In genomic region chr2:33159593-33159992, GRCm38 (mm10) we compare ENCODE assay signal across 12 mouse cellular contexts. TPM values are rescaled to one million over a fixed set of nuclear protein-coding genes. Genes with fewer than 3 reads are reported as not detected.
A peak's percentile ranks its signal among the peaks of the same experiment; 100 is the strongest.
DNase-seq lines count a peak whose midpoint lies in the region; ATAC-seq and TF ChIP-seq lines count a peak whose summit lies in the region.
"Had no signal": no experiment of that assay in that cellular context is flagged by ENCODE, and none has a peak within 500 bp of the region (broad histone marks: within the 10 kb centered on the region; RNA-seq: fewer than 3 reads in every experiment).

No protein-coding gene starts in this region.

- peaks cover 17% of the 10 kb centered on the region for H3K4me1 ChIP-seq in hindbrain, embryonic 10.5 days (replicated peaks)
- H3K4me1 ChIP-seq in hindbrain, embryonic 16.5 days (ENCODE audit: control insufficient read depth, insufficient read depth, low read depth, low read length) = no peaks in the 10 kb centered on the region; the same call in 1 of the 2 replicates
- no peaks in the 10 kb centered on the region for H3K4me1 ChIP-seq in ES-Bruce4 (ENCODE audit: control insufficient read depth, insufficient read depth, low read length)
- H3K4me1 ChIP-seq in limb, embryonic 10.5 days = peaks cover 50% of the 10 kb centered on the region
- H3K4me1 ChIP-seq: hindbrain, embryonic 15.5 days had no signal

- DNase-seq in hindbrain, embryonic 10.5 days (ENCODE audit: low spot score) = no peak
- DNase-seq in R1 (ENCODE audit: low read depth, low spot score) = peak; percentile 60
- no peak for DNase-seq in limb, embryonic 10.5 days (ENCODE audit: low spot score)
- DNase-seq in T-cell, adult 2 months (ENCODE audit: low spot score) = no peak
- DNase-seq in cerebellum, adult 11 months = no peak
- DNase-seq: layer of hippocampus, postnatal 36 days; right cerebral cortex, postnatal 25 days had no signal

- TF ChIP-seq CTCF in ES-Bruce4 (IDR thresholded peaks at IDR 0.05; ENCODE audit: low read depth, low read length) = no peak

- no peak overlapping the region for H3K4me3 ChIP-seq in hindbrain, embryonic 10.5 days
- H3K4me3 ChIP-seq in hindbrain, embryonic 16.5 days (ENCODE audit: low read length) = no peak overlapping the region
- H3K4me3 ChIP-seq in ES-Bruce4 (ENCODE audit: low read depth, low read length) = no peak overlapping the region
- H3K4me3 ChIP-seq in limb, embryonic 10.5 days = no peak overlapping the region
- H3K4me3 ChIP-seq: hindbrain, embryonic 15.5 days had no signal

- ATAC-seq in hindbrain, embryonic 16.5 days = no peak

- H3K27ac ChIP-seq in hindbrain, embryonic 10.5 days = peak overlapping the region; percentile 64; the same call in 1 of the 2 replicates
- no peak overlapping the region for H3K27ac ChIP-seq in hindbrain, embryonic 16.5 days (ENCODE audit: low read depth, low read length)
- no peak overlapping the region for H3K27ac ChIP-seq in ES-Bruce4 (ENCODE audit: insufficient read depth, low read length)
- H3K27ac ChIP-seq in limb, embryonic 10.5 days = peak overlapping the region; percentile 82; the same call in 1 of the 2 replicates
- H3K27ac ChIP-seq: hindbrain, embryonic 15.5 days; liver, embryonic 14.5 days had no signal

- no peak for TF ChIP-seq POLR2A in ES-Bruce4 (IDR thresholded peaks at IDR 0.05; ENCODE audit: insufficient read depth, low read length)

- peaks cover 7% of the 10 kb centered on the region; the same call in 1 of the 2 replicates for H3K36me3 ChIP-seq in hindbrain, embryonic 10.5 days
- H3K36me3 ChIP-seq in hindbrain, embryonic 16.5 days (ENCODE audit: control insufficient read depth, insufficient read depth, low read length) = peaks cover 6% of the 10 kb centered on the region
- no peaks in the 10 kb centered on the region for H3K36me3 ChIP-seq in ES-Bruce4 (ENCODE audit: control insufficient read depth, insufficient read depth, low read length, poor library complexity, severe bottlenecking)
- no peaks in the 10 kb centered on the region for H3K36me3 ChIP-seq in limb, embryonic 10.5 days
- H3K36me3 ChIP-seq: G1E had no signal

- H3K27me3 ChIP-seq in hindbrain, embryonic 10.5 days (ENCODE audit: insufficient read depth, poor library complexity, severe bottlenecking) = no peaks in the 10 kb centered on the region
- H3K27me3 ChIP-seq in hindbrain, embryonic 16.5 days (replicated peaks; ENCODE audit: control insufficient read depth, insufficient read depth, low read length) = no peaks in the 10 kb centered on the region
- no peaks in the 10 kb centered on the region for H3K27me3 ChIP-seq in ES-Bruce4 (ENCODE audit: control insufficient read depth, insufficient read depth, low read length, poor library complexity, severe bottlenecking)
- H3K27me3 ChIP-seq in limb, embryonic 10.5 days (ENCODE audit: low read depth, poor library complexity, severe bottlenecking) = no peaks in the 10 kb centered on the region
- H3K27me3 ChIP-seq: hindbrain, embryonic 15.5 days had no signal

- no peaks in the 10 kb centered on the region for H3K9me3 ChIP-seq in hindbrain, embryonic 10.5 days
- no peaks in the 10 kb centered on the region for H3K9me3 ChIP-seq in hindbrain, embryonic 16.5 days (ENCODE audit: control insufficient read depth, low read length)
- no peaks in the 10 kb centered on the region for H3K9me3 ChIP-seq in ES-Bruce4 (replicated peaks; ENCODE audit: control insufficient read depth, insufficient read depth, low read length, poor library complexity, severe bottlenecking)
- no peaks in the 10 kb centered on the region for H3K9me3 ChIP-seq in limb, embryonic 10.5 days (replicated peaks)
- H3K9me3 ChIP-seq: G1E; hindbrain, embryonic 15.5 days had no signal

- WGBS in hindbrain, embryonic 10.5 days = 82% methylated on average over 7 of the region's 7 CpGs
- 85% methylated on average over 7 of the region's 7 CpGs for WGBS in hindbrain, embryonic 16.5 days
- 86% methylated on average over 7 of the region's 7 CpGs for WGBS in limb, embryonic 10.5 days

- no peak overlapping the region for H3K9ac ChIP-seq in hindbrain, embryonic 16.5 days (ENCODE audit: low read depth, low read length)
- H3K9ac ChIP-seq in ES-Bruce4 (ENCODE audit: low read depth, poor library complexity, severe bottlenecking) = no peak overlapping the region
- H3K9ac ChIP-seq: hindbrain, embryonic 15.5 days; liver, embryonic 14.5 days had no signal

- peak; percentile 85 for TF ChIP-seq EP300 in ES-Bruce4 (IDR thresholded peaks at IDR 0.05; ENCODE audit: insufficient read depth, low read depth, low read length)

- H3K4me2 ChIP-seq in hindbrain, embryonic 16.5 days (ENCODE audit: low read length) = no peak overlapping the region
- H3K4me2 ChIP-seq: hindbrain, embryonic 15.5 days had no signal

RNA-seq across cellular contexts. Expression of gene Garnl3, which starts 28.1 kb away (rescaled TPM):
- polyA plus RNA-seq in hindbrain, embryonic 10.5 days (2016; fragmentation: Nextera tagmentation; extraction: Ambion mirVana) = 9.6 and 14.5 TPM in 2 replicates
- polyA plus RNA-seq in hindbrain, embryonic 16.5 days (2015; fragmentation: Nextera tagmentation; extraction: Ambion mirVana) = 65.9 and 68.7 TPM in 2 replicates
- polyA plus RNA-seq in ES-Bruce4 (2011; ENCODE audit: insufficient read depth, insufficient read length, low read depth, missing spikeins) = 29.1 and 29.8 TPM in 2 replicates
- 8.6 and 9.4 TPM in 2 replicates for polyA plus RNA-seq in limb, embryonic 10.5 days (2016; fragmentation: Nextera tagmentation; extraction: Ambion mirVana)
- polyA plus RNA-seq: G1E had no signal

RNA-seq across cellular contexts. Expression of gene Angptl2, which starts 56.3 kb away (rescaled TPM):
- 26.0 and 26.7 TPM in 2 replicates for polyA plus RNA-seq in hindbrain, embryonic 10.5 days (2016; fragmentation: Nextera tagmentation; extraction: Ambion mirVana)
- 13.4 and 20.5 TPM in 2 replicates for polyA plus RNA-seq in hindbrain, embryonic 16.5 days (2015; fragmentation: Nextera tagmentation; extraction: Ambion mirVana)
- polyA plus RNA-seq in ES-Bruce4 (2011; ENCODE audit: insufficient read depth, insufficient read length, low read depth, missing spikeins) = 5.6 and 7.4 TPM in 2 replicates
- 40.1 and 51.8 TPM in 2 replicates for polyA plus RNA-seq in limb, embryonic 10.5 days (2016; fragmentation: Nextera tagmentation; extraction: Ambion mirVana)
- polyA plus RNA-seq: G1E had no signal

Comparison
In these comparisons a context has a peak if more than half of its experiments do, and no peak if none do; other contexts are left out.
1. H3K27ac ChIP-seq: peak in hindbrain, embryonic 10.5 days (single experiment) and limb, embryonic 10.5 days (single experiment); none in hindbrain, embryonic 16.5 days (single experiment) and ES-Bruce4 (single experiment).